Mouse (Mus musculus) kidney, postnatal 0 days (tissue): Measurements from ENCODE around the gene Ube2d1. TPM values are rescaled to one million over a fixed set of nuclear protein-coding genes. Genes with fewer than 3 reads are reported as not detected.

Experiments
- ATAC-seq: fragments of 200-750 bp; cut with Nextera tagmentation; replicated peaks from 2 replicates; pipeline ENCODE4 v1.8.0; 2017; ENCODE audit warnings: low read depth, moderate number of reproducible peaks, moderate TSS enrichment, moderate library complexity; ENCODE audit not compliant: low FRiP score
- DNase-seq: peaks from one replicate; pipeline ENCODE4 v3.0.0-alpha.2; 2016; ENCODE audit warnings: low spot score
- H3K27ac ChIP-seq: fragments of 300-500 bp; sonication (generic); 2 replicates; pipeline ENCODE4 v1.5.1; 2014; ENCODE audit warnings: mild to moderate bottlenecking
- H3K27me3 ChIP-seq: fragments of 300-500 bp; sonication (generic); 2 replicates; pipeline ENCODE4 v1.6.1; 2014; ENCODE audit warnings: low read length, mixed read lengths; ENCODE audit not compliant: insufficient read depth
- H3K36me3 ChIP-seq: fragments of 300-500 bp; sonication (generic); 2 replicates; pipeline ENCODE4 v1.6.1; 2014; ENCODE audit warnings: low read length, mixed read lengths; ENCODE audit not compliant: insufficient read depth
- H3K4me1 ChIP-seq: fragments of 300-500 bp; sonication (generic); replicated peaks from 2 replicates; pipeline ENCODE4 v1.6.1; 2014; ENCODE audit warnings: antibody characterized with exemption, low read length, mixed read lengths; ENCODE audit not compliant: insufficient read depth
- H3K4me2 ChIP-seq: fragments of 300-500 bp; sonication (generic); 2 replicates; pipeline ENCODE4 v1.6.1; 2014; ENCODE audit warnings: mild to moderate bottlenecking, low read length, moderate library complexity, mixed read lengths
- H3K4me3 ChIP-seq: fragments of 300-500 bp; sonication (generic); replicated peaks from 2 replicates; pipeline ENCODE4 v1.5.1; 2014; ENCODE audit warnings: low read depth, low read length
- H3K9ac ChIP-seq: fragments of 300-500 bp; sonication (generic); 2 replicates; pipeline ENCODE4 v1.6.1; 2014; ENCODE audit warnings: low read depth, low read length
- H3K9me3 ChIP-seq: fragments of 300-500 bp; sonication (generic); replicated peaks from 2 replicates; pipeline ENCODE4 v1.6.1; 2016; ENCODE audit warnings: low read length, inconsistent platforms, mixed read lengths
- CTCF ChIP-seq: IDR thresholded peaks from 2 replicates; pipeline ENCODE4 v1.5.1; 2016; ENCODE audit warnings: antibody characterized with exemption, low read depth, mild to moderate bottlenecking, moderate library complexity
- WGBS: fragments of 180-500 bp; shearing (Covaris S2); extraction: QIAGEN DNeasy Blood & Tissue Kit; methylation state at CpG from one replicate; pipeline ENCODE4 v1.1.7; 2014; 5-methylcytosine and 5-hydroxymethylcytosine counted together
- polyA plus RNA-seq: library from polyadenylated mRNA; unstranded; fragments of >200 nt; fragmentation: Nextera tagmentation; extraction: Ambion mirVana; gene quantifications from 2 replicates; pipeline ENCODE4 v1.2.1, GENCODE M21; 2015

The Ube2d1 gene
- polyA plus RNA-seq, 1 experiment from 2014 or later = 58.0 TPM

- no peak for TF ChIP-seq CTCF
- Histone ChIP-seq H3K9ac (no peak overlapping the region), H3K9me3 (no peaks in the 10 kb centered on the region), H3K27me3 (no peaks in the 10 kb centered on the region), H3K4me2 (no peak overlapping the region), H3K27ac (no peak overlapping the region), H3K4me3 (no peak overlapping the region), H3K4me1 (no peaks in the 10 kb centered on the region), H3K36me3 (peaks cover 12% of the 10 kb centered on the region)
- WGBS = 58% methylated on average over 6 of the region's 6 CpGs
- ATAC-seq (no peak), DNase-seq (no peak)
Observed at GRCm38 (mm10) chr10:71328382-71328781, 43.3 kb upstream of the Ube2d1 start.

GRCm38 (mm10) chr10:71327386-71327785, 42.3 kb upstream of the Ube2d1 start:
- no peak for TF ChIP-seq CTCF
- Histone ChIP-seq H3K4me1 (no peaks in the 10 kb centered on the region), H3K9me3 (no peaks in the 10 kb centered on the region), H3K4me2 (no peak overlapping the region), H3K27ac (no peak overlapping the region), H3K4me3 (no peak overlapping the region), H3K9ac (no peak overlapping the region), H3K27me3 (no peaks in the 10 kb centered on the region), H3K36me3 (peaks cover 11% of the 10 kb centered on the region)
- DNase-seq = no peak
- no peak for ATAC-seq
- 77% methylated on average over 10 of the region's 10 CpGs for WGBS

- no peaks in the 10 kb centered on the region for H3K9me3 ChIP-seq
- peak; percentile 85 for DNase-seq
Observed at GRCm38 (mm10) chr10:71326789-71327188, 41.7 kb upstream of the Ube2d1 start.

GRCm38 (mm10) chr10:71326123-71326522, 41.1 kb upstream of the Ube2d1 start:
- ATAC-seq = no peak

More at GRCm38 (mm10) chr10:71326789-71327188, 41.7 kb upstream of the Ube2d1 start:
- H3K27ac ChIP-seq = no peak overlapping the region
- WGBS = 17% methylated on average over 7 of the region's 7 CpGs
- no peaks in the 10 kb centered on the region for H3K27me3 ChIP-seq
- no peak overlapping the region for H3K4me2 ChIP-seq
- ATAC-seq = no peak
- peak; percentile 94 for TF ChIP-seq CTCF
- H3K9ac ChIP-seq = no peak overlapping the region
- no peaks in the 10 kb centered on the region for H3K4me1 ChIP-seq
- H3K4me3 ChIP-seq = no peak overlapping the region
- H3K36me3 ChIP-seq = peaks cover 10% of the 10 kb centered on the region

GRCm38 (mm10) chr10:71323669-71324068, 38.6 kb upstream of the Ube2d1 start:
- Histone ChIP-seq H3K9me3 (no peaks in the 10 kb centered on the region), H3K4me2 (no peak overlapping the region), H3K9ac (no peak overlapping the region), H3K4me1 (no peaks in the 10 kb centered on the region), H3K4me3 (no peak overlapping the region), H3K36me3 (no peaks in the 10 kb centered on the region), H3K27ac (no peak overlapping the region), H3K27me3 (no peaks in the 10 kb centered on the region)
- no peak for DNase-seq
- ATAC-seq = no peak
- WGBS = 76% methylated on average over 8 of the region's 8 CpGs
- no peak for TF ChIP-seq CTCF

More at GRCm38 (mm10) chr10:71326123-71326522, 41.1 kb upstream of the Ube2d1 start:
- Histone ChIP-seq H3K27ac (no peak overlapping the region), H3K9me3 (no peaks in the 10 kb centered on the region), H3K4me2 (no peak overlapping the region), H3K4me1 (no peaks in the 10 kb centered on the region), H3K36me3 (peaks cover 10% of the 10 kb centered on the region), H3K4me3 (no peak overlapping the region), H3K9ac (no peak overlapping the region), H3K27me3 (no peaks in the 10 kb centered on the region)
- WGBS = 67% methylated on average over 7 of the region's 7 CpGs
- no peak for DNase-seq
- TF ChIP-seq CTCF = no peak

GRCm38 (mm10) chr10:71316497-71316896, 31.4 kb upstream of the Ube2d1 start:
- Histone ChIP-seq H3K4me3 (no peak overlapping the region), H3K4me2 (no peak overlapping the region), H3K27me3 (no peaks in the 10 kb centered on the region), H3K9me3 (no peaks in the 10 kb centered on the region), H3K4me1 (no peaks in the 10 kb centered on the region), H3K27ac (no peak overlapping the region), H3K36me3 (no peaks in the 10 kb centered on the region), H3K9ac (no peak overlapping the region)
- WGBS = 76% methylated on average over 7 of the region's 7 CpGs
- TF ChIP-seq CTCF = no peak
- no peak for ATAC-seq
- no peak for DNase-seq

GRCm38 (mm10) chr10:71316056-71316455, 31.0 kb upstream of the Ube2d1 start:
- 82% methylated on average over 11 of the region's 11 CpGs for WGBS
- H3K27ac ChIP-seq = no peak overlapping the region
- H3K9ac ChIP-seq = no peak overlapping the region
- H3K9me3 ChIP-seq = no peaks in the 10 kb centered on the region
- H3K27me3 ChIP-seq = no peaks in the 10 kb centered on the region
- no peak overlapping the region for H3K4me2 ChIP-seq
- H3K4me1 ChIP-seq = no peaks in the 10 kb centered on the region
- DNase-seq (no peak), ATAC-seq (no peak)
- TF ChIP-seq CTCF = no peak
- no peak overlapping the region for H3K4me3 ChIP-seq
- H3K36me3 ChIP-seq = no peaks in the 10 kb centered on the region
